Mouse (Mus musculus): Measurements from ENCODE around the gene Olfr812.

DNA sequence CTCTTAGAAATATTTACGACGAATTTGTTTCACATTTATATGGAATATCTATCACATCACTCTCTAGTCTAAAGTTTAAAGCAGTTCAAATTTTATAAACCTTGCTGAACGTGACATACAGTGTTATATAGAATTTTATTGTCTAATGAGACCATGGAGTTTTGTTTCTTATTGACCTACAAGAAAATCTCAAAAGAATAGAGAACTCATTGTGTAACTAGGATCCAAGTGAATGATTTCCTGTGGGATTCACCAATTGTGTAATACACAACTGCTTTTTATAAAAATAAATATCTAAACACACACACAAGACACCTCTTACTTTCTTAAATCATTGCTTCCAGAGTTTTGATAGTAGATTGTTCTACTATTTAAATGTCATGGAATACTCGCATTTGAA is 41.6 kb downstream of the Olfr812 start, which contains the start of gene Olfr811:
- TF ChIP-seq GATA1 (IDR thresholded peaks at IDR 0.05; ENCODE audit: low read length) = no peak
- TF ChIP-seq TAL1 (IDR thresholded peaks at IDR 0.05; ENCODE audit: low read length) = no peak

All from erythroblast, embryonic 14.5 days (primary cell).